Mouse (Mus musculus): ENCODE data around the gene Gm5934.
"Not testable (repeated sequence)": the region's sequence is repeated elsewhere in the genome, so short reads cannot be mapped to it uniquely, and the experiment has no call there.

Gene Gm5934

DNA sequence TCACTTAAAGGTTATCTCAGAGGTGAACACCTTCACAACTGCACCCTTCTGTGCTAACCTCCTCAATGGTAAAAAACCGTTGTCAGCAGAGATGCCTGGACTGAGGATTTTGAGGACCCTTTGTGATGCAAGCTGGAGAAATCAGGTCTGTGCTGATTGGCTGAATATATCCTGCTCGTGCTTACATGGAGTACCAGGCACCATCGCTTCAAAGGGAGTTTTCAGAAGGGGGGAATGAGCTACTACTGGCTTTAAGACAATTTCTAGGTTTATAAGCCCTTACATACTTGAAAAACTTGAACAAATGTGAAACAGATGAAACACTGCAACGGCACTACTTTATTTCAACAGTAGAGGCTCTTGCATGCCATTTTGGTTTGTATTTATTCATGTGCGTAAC lies at the start of gene Gm5934:
Gm5934 (minus strand) TSS at position 101 of the 400 bp plus-strand sequence.
- not testable (repeated sequence) for DNase-seq (ENCODE audit: low read depth, low spot score)

Data from CD4-positive, CD25-positive, alpha-beta regulatory T cell, adult 2 months (primary cell).